Mouse (Mus musculus) frontal cortex, adult 2 months (tissue): ENCODE data around the gene Gm17509. TPM values are rescaled to one million over a fixed set of nuclear protein-coding genes. Genes with fewer than 3 reads are reported as not detected.

Experiments used
- DNase-seq, 2 experiments: peaks; one replicate each; pipeline ENCODE4 v3.0.0; 2022; ENCODE audit warnings: low spot score in 1 of 2; ENCODE audit errors: extremely low spot score in 1 of 2
- polyA plus RNA-seq: library from polyadenylated mRNA; depleted of rRNA; stranded (reverse); fragments of >200 nt; gene quantifications from 2 replicates; pipeline ENCODE4 v1.2.3, GENCODE M21; 2012; rRNA removed

The Gm17509 gene
- polyA plus RNA-seq = 1.2 TPM in 2 replicates

- DNase-seq = peak in 1 of 2 experiments; percentile 66
Measured at GRCm38 (mm10) chr13:117220501-117221321, at the start of gene Gm17509. TSS of gene Gm17509 (minus strand) at chr13:117221075.

DNA sequence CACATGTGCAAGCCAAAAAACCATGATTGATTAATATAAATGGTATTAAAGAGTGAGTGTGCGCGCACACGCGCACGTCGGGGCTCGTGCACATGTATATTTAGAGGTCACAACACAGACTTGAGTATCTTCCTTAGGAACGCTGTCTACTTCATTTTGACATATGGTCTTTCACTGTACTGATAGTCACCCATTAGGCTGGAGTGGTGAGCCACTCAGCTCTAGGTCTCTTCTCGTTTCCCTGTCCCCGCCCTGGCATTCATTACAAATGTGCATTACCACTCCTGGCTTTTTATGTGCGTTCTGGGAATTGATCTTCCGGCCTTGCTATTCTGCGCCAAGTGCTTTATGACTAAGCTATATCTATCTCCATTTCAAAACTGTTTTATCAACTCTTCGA is 47.1 kb upstream of the Gm17509 start:
- no peak for DNase-seq

GRCm38 (mm10) chr13:117266156-117266555 is 45.3 kb upstream of the Gm17509 start:
- DNase-seq = no peak

GRCm38 (mm10) chr13:117260704-117261103 is 39.8 kb upstream of the Gm17509 start:
- DNase-seq = no peak

GRCm38 (mm10) chr13:117242621-117243020 is 21.7 kb upstream of the Gm17509 start:
- no peak for DNase-seq

GRCm38 (mm10) chr13:117242063-117242462 is 21.2 kb upstream of the Gm17509 start:
- DNase-seq = no peak

- no peak for DNase-seq
Measured at GRCm38 (mm10) chr13:117237111-117237510, 16.2 kb upstream of the Gm17509 start.

DNA sequence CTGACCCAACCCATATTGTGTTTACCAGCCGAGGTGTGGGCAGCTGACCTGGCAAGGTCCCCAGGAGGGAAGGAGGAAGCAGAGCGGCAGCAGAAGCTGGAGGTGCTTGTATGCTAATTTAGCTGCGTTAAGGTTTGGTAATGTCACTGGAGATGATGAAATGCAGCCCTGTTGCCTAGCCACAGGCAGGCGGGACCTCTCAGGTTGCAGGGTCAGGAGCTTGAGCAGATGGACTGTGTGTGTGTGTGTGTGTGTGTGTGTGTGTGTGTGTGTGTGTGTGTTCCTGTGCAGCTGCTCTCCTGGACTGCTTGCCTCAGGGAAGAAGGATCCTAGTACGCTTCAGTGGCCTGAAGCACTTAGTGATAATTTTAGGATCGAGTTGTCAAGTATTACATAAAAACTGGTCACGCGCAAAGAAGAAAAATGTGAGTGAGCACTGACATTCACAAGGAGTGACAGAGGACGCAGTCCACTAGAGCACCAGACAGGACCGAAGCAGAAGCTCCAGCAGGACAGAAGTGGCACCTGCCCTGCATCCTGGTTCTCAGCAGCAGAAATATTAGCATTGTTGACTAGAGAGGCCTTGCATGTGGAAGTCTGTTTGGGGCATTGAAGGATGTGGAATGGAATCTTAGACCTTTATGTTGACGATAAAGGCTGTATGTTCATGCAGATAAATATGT is 14.8 kb upstream of the Gm17509 start:
- DNase-seq = no peak

GRCm38 (mm10) chr13:117234486-117234885 is 13.6 kb upstream of the Gm17509 start:
- no peak for DNase-seq

DNA sequence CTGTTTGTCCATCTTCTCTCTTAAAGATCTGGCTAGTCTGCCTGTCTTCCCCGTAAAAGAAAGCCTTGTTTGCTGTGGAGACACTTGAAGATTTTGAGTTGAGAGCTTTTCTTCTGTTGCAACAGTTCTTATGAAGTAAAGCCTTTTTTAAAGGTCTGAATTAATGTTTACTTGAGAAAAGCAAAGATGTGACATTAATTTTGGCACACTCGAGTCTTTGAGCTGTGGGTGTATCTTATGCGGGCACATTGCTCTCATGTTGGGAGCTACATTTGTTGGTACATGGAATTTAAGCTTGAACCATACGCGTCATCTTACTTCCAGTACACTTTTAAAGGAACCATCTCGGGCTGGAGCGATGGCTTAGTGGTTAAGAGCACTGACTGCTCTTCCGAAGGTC is 12.9 kb upstream of the Gm17509 start:
- no peak for DNase-seq

DNA sequence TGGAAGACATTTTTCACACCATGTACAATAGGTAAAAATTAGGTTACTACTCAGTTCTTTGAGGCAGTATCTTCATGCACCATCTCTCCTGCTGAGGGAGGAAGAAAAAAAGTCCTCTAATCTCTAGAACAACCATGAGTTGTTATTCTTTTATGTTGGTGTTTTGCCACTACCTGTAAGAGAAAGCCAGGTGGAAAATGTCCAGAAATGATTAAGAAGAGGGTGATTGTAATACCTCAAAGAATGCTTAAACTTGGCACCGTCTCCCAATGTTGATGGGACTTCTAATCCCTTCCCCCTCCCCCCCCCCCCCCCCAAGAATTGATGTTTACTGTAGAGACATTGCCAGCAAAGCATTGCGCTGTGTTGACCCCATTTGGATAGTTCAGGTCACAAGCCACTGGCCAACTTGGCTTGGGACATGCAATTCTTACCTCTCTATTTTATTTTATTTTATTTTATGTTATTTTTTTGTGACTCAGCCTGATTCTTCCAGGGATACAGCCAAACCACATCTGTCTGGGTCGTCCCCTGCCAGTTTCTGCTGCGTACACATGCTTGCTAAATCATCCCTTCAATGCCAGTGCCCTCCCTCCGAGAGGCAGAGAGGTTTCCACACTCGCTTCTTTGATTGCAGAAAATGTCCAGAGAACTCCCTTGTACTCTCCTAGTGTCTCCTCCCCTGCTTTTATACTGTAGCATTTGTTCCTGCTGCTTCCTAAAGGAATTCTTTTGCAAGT is 9.7 kb upstream of the Gm17509 start:
- DNase-seq = no peak

GRCm38 (mm10) chr13:117225561-117225960 is 4.7 kb upstream of the Gm17509 start:
- no peak for DNase-seq

DNA sequence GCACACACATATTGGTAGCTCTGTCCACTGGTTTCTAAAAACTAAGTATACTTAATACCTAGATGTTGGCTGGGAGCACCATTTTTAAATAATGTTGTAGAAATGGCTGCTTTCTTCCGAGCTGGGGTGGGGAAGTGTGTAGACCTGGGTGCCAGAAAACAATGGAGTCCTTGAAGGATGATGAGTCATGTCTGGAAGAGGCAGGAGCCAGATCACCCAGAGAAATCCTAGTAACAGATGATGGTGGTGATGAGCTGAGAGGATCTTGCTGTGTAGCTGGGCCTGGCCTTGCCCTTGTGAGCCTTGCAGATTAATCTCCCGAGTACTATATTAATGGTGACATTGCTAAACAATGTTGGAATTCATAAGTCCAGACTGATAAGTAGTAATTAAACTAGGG is 4.0 kb upstream of the Gm17509 start:
- DNase-seq = no peak

- DNase-seq = no peak
Measured at GRCm38 (mm10) chr13:117223125-117223524, 2.2 kb upstream of the Gm17509 start.

GRCm38 (mm10) chr13:117219871-117220500 is 889 bp downstream of the Gm17509 start:
- DNase-seq = no peak

DNA sequence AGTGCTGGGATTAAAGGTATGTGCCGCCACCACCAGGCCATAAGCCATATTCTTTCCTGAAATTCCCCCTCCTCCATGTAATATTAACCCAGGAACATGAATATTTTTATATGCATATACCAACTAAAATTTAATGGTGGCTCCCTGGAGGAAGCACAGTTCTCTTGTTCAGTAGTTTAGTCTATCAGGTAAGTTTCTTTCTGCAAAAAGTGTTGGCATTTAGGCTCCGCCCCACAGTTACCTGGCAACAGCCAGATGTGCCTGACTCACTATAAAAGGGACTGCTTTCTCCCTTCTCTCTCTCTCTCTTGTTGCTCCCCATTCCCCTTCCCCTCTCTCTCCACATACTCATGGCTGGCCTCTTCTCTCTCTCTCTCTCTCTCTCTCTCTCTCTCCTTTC is 2.8 kb downstream of the Gm17509 start:
- DNase-seq = no peak

DNA sequence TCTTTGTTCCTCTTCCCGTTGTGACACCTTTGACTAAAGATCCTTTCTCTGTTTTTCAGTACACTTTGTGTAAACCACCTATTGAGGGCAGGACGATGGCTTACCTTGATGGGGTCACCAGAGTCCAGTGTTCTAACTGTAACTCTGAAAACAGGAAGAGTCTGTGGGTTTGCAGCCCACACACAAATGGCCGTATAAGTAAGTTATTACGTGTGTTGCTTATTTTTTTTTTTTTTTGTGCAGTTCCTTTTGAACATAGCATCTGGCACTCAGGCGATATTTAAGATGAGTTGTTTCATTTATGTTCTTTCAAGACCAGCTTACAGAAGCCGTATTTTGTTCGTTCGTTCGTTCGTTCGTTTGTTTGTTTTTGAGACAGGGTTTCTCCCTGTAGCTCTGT is 3.3 kb downstream of the Gm17509 start:
- DNase-seq = no peak

GRCm38 (mm10) chr13:117216752-117217363 is 4.0 kb downstream of the Gm17509 start:
- no peak for DNase-seq

DNA sequence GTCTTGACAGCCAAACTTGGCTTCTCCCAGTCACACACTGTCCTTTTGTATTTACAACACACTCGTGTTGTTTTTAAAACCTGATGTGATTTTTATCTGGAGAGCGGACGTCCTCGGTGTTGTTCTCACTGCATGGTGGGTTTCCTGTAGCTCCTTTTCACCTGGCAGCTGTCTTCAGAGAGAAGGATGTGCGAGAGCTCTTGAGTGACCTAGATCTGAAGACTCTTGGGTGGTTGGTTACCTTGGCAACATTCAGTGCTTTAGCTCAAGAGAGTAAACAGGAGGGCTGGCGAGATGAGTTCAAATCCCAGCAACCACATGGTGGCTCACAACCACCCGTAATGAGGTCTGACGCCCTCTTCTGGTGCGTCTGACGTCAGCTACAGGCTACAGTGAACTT is 4.7 kb downstream of the Gm17509 start:
- DNase-seq = no peak

DNA sequence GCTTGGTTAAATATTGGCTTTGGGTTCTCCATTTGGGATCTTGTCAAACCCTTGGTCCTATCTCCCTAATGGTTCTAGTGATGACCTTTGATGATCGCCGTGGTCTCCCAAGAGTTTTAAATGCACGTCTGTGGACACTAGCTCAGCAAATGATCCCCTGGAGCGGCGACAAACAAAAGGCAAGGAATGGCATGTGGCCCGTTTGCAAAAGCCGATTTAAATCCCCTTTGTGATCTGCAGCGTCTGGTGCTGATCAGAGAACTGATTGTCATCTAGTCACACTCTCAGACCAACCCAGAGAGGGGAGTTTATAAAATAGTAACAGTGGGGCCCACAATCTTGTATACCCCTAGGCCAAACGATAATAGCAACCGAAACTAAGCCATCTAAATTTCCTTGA is 5.4 kb downstream of the Gm17509 start:
- no peak for DNase-seq
